Mouse (Mus musculus) MEL (cell line): Measurements from ENCODE around the gene Onecut3.

Source experiments
- CTCF ChIP-seq, 3 experiments: IDR thresholded peaks in 2 of 3; conservative IDR thresholded peaks in 1 of 3; 2 replicates each; pipeline ENCODE4 v1.5.1; 2011 to 2012; ENCODE audit warnings: low read length in 3 of 3, low read depth in 2 of 3, mild to moderate bottlenecking in 2 of 3, improper control_type of control experiment in 1 of 3, inconsistent platforms in 1 of 3, mixed read lengths in 1 of 3, moderate library complexity in 1 of 3; ENCODE audit not compliant: control insufficient read depth in 1 of 3, insufficient read depth in 1 of 3, poor library complexity in 1 of 3, severe bottlenecking in 1 of 3
- EP300 ChIP-seq, 2 experiments: IDR thresholded peaks; 2 replicates each; pipeline ENCODE4 v1.6.1; 2011; ENCODE audit warnings: improper control_type of control experiment in 2 of 2, low read length in 2 of 2, low read depth in 1 of 2, mild to moderate bottlenecking in 1 of 2

GRCm38 (mm10) chr10:80545590-80545989 lies 51.0 kb downstream of the Onecut3 start:
- TF ChIP-seq CTCF (IDR thresholded peaks at IDR 0.05 in 2 of 3, conservative IDR thresholded peaks at IDR 0.05 in 1 of 3; ENCODE audit: control insufficient read depth in 1 of 3, insufficient read depth in 1 of 3, low read depth in 2 of 3, low read length in 3 of 3, poor library complexity in 1 of 3, severe bottlenecking in 1 of 3): no peak
- no peak for TF ChIP-seq EP300 (IDR thresholded peaks at IDR 0.05; ENCODE audit: low read depth in 1 of 2, low read length in 2 of 2)
